Mouse (Mus musculus): ENCODE results near the gene Cinp. TPM values are rescaled to one million over a fixed set of nuclear protein-coding genes. Genes with fewer than 3 reads are reported as not detected.

The Cinp gene
- polyA plus RNA-seq, 1 experiment = 71.9 TPM

- Histone ChIP-seq H3K79me2 (ENCODE audit: control insufficient read depth, insufficient read depth) (no peaks in the 10 kb centered on the region), H3K79me3 (ENCODE audit: low read depth) (no peaks in the 10 kb centered on the region), H3K36me3 (ENCODE audit: control insufficient read depth, insufficient read depth) (peaks cover 13% of the 10 kb centered on the region), H3ac (ENCODE audit: control insufficient read depth, insufficient read length, low read depth) (no peak overlapping the region), H3K27me3 (ENCODE audit: control insufficient read depth, insufficient read depth, insufficient read length) (no peaks in the 10 kb centered on the region), H3K4me3 (ENCODE audit: insufficient read depth, poor library complexity, severe bottlenecking) (no peak overlapping the region)
- TF ChIP-seq MYOD1 (IDR thresholded peaks at IDR 0.05; ENCODE audit: control insufficient read depth, insufficient read length, low read depth) = no peak
- TF ChIP-seq MYOG (IDR thresholded peaks at IDR 0.05; ENCODE audit: control insufficient read depth, extremely low read depth, insufficient read length) = no peak
- no peak for TF ChIP-seq CEBPB (IDR thresholded peaks at IDR 0.05; ENCODE audit: low read depth)
- TF ChIP-seq USF1 (IDR thresholded peaks at IDR 0.05; ENCODE audit: low read depth) = no peak
- TF ChIP-seq MAX (IDR thresholded peaks at IDR 0.05) = no peak
- no peak for TF ChIP-seq FOSL1 (IDR thresholded peaks at IDR 0.05; ENCODE audit: insufficient read depth, low read length, poor library complexity, severe bottlenecking)
- no peak for TF ChIP-seq CTCF (IDR thresholded peaks at IDR 0.05; ENCODE audit: control insufficient read depth, insufficient read depth, insufficient read length)
Observed at GRCm38 (mm10) chr12:110920254-110920653, 31.3 kb upstream of the Cinp start.

GRCm38 (mm10) chr12:110915761-110916160, 26.8 kb upstream of the Cinp start:
- no peak for TF ChIP-seq MYOD1 (IDR thresholded peaks at IDR 0.05; ENCODE audit: control insufficient read depth, insufficient read length, low read depth)
- TF ChIP-seq USF1 (IDR thresholded peaks at IDR 0.05; ENCODE audit: low read depth) = no peak
- no peak for TF ChIP-seq CTCF (IDR thresholded peaks at IDR 0.05; ENCODE audit: control insufficient read depth, insufficient read depth, insufficient read length)
- TF ChIP-seq CEBPB (IDR thresholded peaks at IDR 0.05; ENCODE audit: low read depth) = no peak
- no peak for TF ChIP-seq MAX (IDR thresholded peaks at IDR 0.05)
- TF ChIP-seq MYOG (IDR thresholded peaks at IDR 0.05; ENCODE audit: control insufficient read depth, extremely low read depth, insufficient read length) = no peak
- no peak for TF ChIP-seq FOSL1 (IDR thresholded peaks at IDR 0.05; ENCODE audit: insufficient read depth, low read length, poor library complexity, severe bottlenecking)
- no peaks in the 10 kb centered on the region for H3K79me3 ChIP-seq (ENCODE audit: low read depth)
- peaks cover 15% of the 10 kb centered on the region for H3K36me3 ChIP-seq (ENCODE audit: control insufficient read depth, insufficient read depth)
- H3K27me3 ChIP-seq (ENCODE audit: control insufficient read depth, insufficient read depth, insufficient read length) = no peaks in the 10 kb centered on the region
- no peak overlapping the region for H3K4me3 ChIP-seq (ENCODE audit: insufficient read depth, poor library complexity, severe bottlenecking)
- H3K79me2 ChIP-seq (ENCODE audit: control insufficient read depth, insufficient read depth) = no peaks in the 10 kb centered on the region
- H3ac ChIP-seq (ENCODE audit: control insufficient read depth, insufficient read length, low read depth) = no peak overlapping the region

GRCm38 (mm10) chr12:110909962-110910361, 21.0 kb upstream of the Cinp start:
- Histone ChIP-seq H3K27me3 (ENCODE audit: control insufficient read depth, insufficient read depth, insufficient read length) (no peaks in the 10 kb centered on the region), H3K4me3 (ENCODE audit: insufficient read depth, poor library complexity, severe bottlenecking) (no peak overlapping the region), H3K36me3 (ENCODE audit: control insufficient read depth, insufficient read depth) (peaks cover 6% of the 10 kb centered on the region), H3K79me3 (ENCODE audit: low read depth) (no peaks in the 10 kb centered on the region), H3ac (ENCODE audit: control insufficient read depth, insufficient read length, low read depth) (no peak overlapping the region), H3K79me2 (ENCODE audit: control insufficient read depth, insufficient read depth) (no peaks in the 10 kb centered on the region)
- no peak for TF ChIP-seq MYOG (IDR thresholded peaks at IDR 0.05; ENCODE audit: control insufficient read depth, extremely low read depth, insufficient read length)
- no peak for TF ChIP-seq CEBPB (IDR thresholded peaks at IDR 0.05; ENCODE audit: low read depth)
- no peak for TF ChIP-seq USF1 (IDR thresholded peaks at IDR 0.05; ENCODE audit: low read depth)
- no peak for TF ChIP-seq MYOD1 (IDR thresholded peaks at IDR 0.05; ENCODE audit: control insufficient read depth, insufficient read length, low read depth)
- no peak for TF ChIP-seq CTCF (IDR thresholded peaks at IDR 0.05; ENCODE audit: control insufficient read depth, insufficient read depth, insufficient read length)
- TF ChIP-seq MAX (IDR thresholded peaks at IDR 0.05) = no peak
- TF ChIP-seq FOSL1 (IDR thresholded peaks at IDR 0.05; ENCODE audit: insufficient read depth, low read length, poor library complexity, severe bottlenecking) = no peak

GRCm38 (mm10) chr12:110907845-110908244, 18.9 kb upstream of the Cinp start:
- Histone ChIP-seq H3K27me3 (ENCODE audit: control insufficient read depth, insufficient read depth, insufficient read length) (no peaks in the 10 kb centered on the region), H3K79me2 (ENCODE audit: control insufficient read depth, insufficient read depth) (no peaks in the 10 kb centered on the region), H3ac (ENCODE audit: control insufficient read depth, insufficient read length, low read depth) (no peak overlapping the region), H3K79me3 (ENCODE audit: low read depth) (no peaks in the 10 kb centered on the region), H3K4me3 (ENCODE audit: insufficient read depth, poor library complexity, severe bottlenecking) (no peak overlapping the region), H3K36me3 (ENCODE audit: control insufficient read depth, insufficient read depth) (no peaks in the 10 kb centered on the region)
- no peak for TF ChIP-seq CTCF (IDR thresholded peaks at IDR 0.05; ENCODE audit: control insufficient read depth, insufficient read depth, insufficient read length)
- TF ChIP-seq MAX (IDR thresholded peaks at IDR 0.05) = no peak
- no peak for TF ChIP-seq USF1 (IDR thresholded peaks at IDR 0.05; ENCODE audit: low read depth)
- TF ChIP-seq CEBPB (IDR thresholded peaks at IDR 0.05; ENCODE audit: low read depth) = no peak

- TF ChIP-seq CTCF (IDR thresholded peaks at IDR 0.05; ENCODE audit: control insufficient read depth, insufficient read depth, insufficient read length) (no peak), MYOD1 (IDR thresholded peaks at IDR 0.05; ENCODE audit: control insufficient read depth, insufficient read length, low read depth) (no peak), MYOG (IDR thresholded peaks at IDR 0.05; ENCODE audit: control insufficient read depth, extremely low read depth, insufficient read length) (no peak), MAX (IDR thresholded peaks at IDR 0.05) (no peak)
- no peak overlapping the region for H3K4me3 ChIP-seq (ENCODE audit: insufficient read depth, poor library complexity, severe bottlenecking)
- no peaks in the 10 kb centered on the region for H3K79me2 ChIP-seq (ENCODE audit: control insufficient read depth, insufficient read depth)
- no peaks in the 10 kb centered on the region for H3K27me3 ChIP-seq (ENCODE audit: control insufficient read depth, insufficient read depth, insufficient read length)
- H3K79me3 ChIP-seq (ENCODE audit: low read depth) = no peaks in the 10 kb centered on the region
- no peaks in the 10 kb centered on the region for H3K36me3 ChIP-seq (ENCODE audit: control insufficient read depth, insufficient read depth)
- no peak overlapping the region for H3ac ChIP-seq (ENCODE audit: control insufficient read depth, insufficient read length, low read depth)
Observed at GRCm38 (mm10) chr12:110903536-110903935, 14.6 kb upstream of the Cinp start.

GRCm38 (mm10) chr12:110902106-110902505, 13.2 kb upstream of the Cinp start:
- no peaks in the 10 kb centered on the region for H3K79me2 ChIP-seq (ENCODE audit: control insufficient read depth, insufficient read depth)
- no peaks in the 10 kb centered on the region for H3K27me3 ChIP-seq (ENCODE audit: control insufficient read depth, insufficient read depth, insufficient read length)
- H3K4me3 ChIP-seq (ENCODE audit: insufficient read depth, poor library complexity, severe bottlenecking) = no peak overlapping the region
- TF ChIP-seq CTCF (IDR thresholded peaks at IDR 0.05; ENCODE audit: control insufficient read depth, insufficient read depth, insufficient read length) (no peak), CEBPB (IDR thresholded peaks at IDR 0.05; ENCODE audit: low read depth) (no peak), MYOG (IDR thresholded peaks at IDR 0.05; ENCODE audit: control insufficient read depth, extremely low read depth, insufficient read length) (no peak), MAX (IDR thresholded peaks at IDR 0.05) (no peak), FOSL1 (IDR thresholded peaks at IDR 0.05; ENCODE audit: insufficient read depth, low read length, poor library complexity, severe bottlenecking) (no peak), MYOD1 (IDR thresholded peaks at IDR 0.05; ENCODE audit: control insufficient read depth, insufficient read length, low read depth) (no peak), USF1 (IDR thresholded peaks at IDR 0.05; ENCODE audit: low read depth) (no peak)
- H3ac ChIP-seq (ENCODE audit: control insufficient read depth, insufficient read length, low read depth) = no peak overlapping the region
- peaks cover 5% of the 10 kb centered on the region for H3K36me3 ChIP-seq (ENCODE audit: control insufficient read depth, insufficient read depth)
- no peaks in the 10 kb centered on the region for H3K79me3 ChIP-seq (ENCODE audit: low read depth)
